Mouse (Mus musculus): ENCODE data around the gene Intu. TPM values are rescaled to one million over a fixed set of nuclear protein-coding genes. Genes with fewer than 3 reads are reported as not detected.

Gene Intu
- polyA plus RNA-seq, 2 experiments = 2.8 to 6.4 TPM

DNA sequence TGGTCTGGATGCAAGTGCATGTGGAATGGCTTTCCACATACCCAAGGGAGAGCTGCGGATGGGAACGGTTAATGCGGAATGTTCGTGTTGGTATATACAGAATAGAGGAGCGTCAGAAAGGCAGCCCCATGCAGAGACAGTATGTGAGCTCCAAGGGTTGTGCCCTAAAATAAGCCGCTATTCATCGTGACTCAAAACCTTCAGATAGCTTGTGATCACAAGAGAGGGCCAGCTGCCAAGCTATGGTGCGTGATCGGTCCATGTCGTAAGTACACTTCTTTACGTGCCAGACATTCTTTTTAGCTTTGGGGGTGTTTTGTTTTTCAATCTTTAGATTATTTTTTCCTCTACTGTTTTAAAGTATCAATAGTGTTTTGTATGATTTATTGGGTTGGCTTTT lies 124.5 kb downstream of the Intu start:
- WGBS = 86% methylated on average over 11 of the region's 11 CpGs
- no peak overlapping the region for H3K4me3 ChIP-seq (replicated peaks; ENCODE audit: low read length)
- ATAC-seq (ENCODE audit: low FRiP score, low read depth) (no peak), DNase-seq (ENCODE audit: low spot score) (no peak)
- H3K27ac ChIP-seq (replicated peaks; ENCODE audit: low read depth, low read length) = no peak overlapping the region
- H3K36me3 ChIP-seq (ENCODE audit: control insufficient read depth, insufficient read depth, low read length) = peaks cover 23% of the 10 kb centered on the region
- no peak overlapping the region for H3K4me2 ChIP-seq (replicated peaks; ENCODE audit: low read depth, low read length, severe bottlenecking)
- no peak for TF ChIP-seq POLR2A (IDR thresholded peaks at IDR 0.05; ENCODE audit: borderline replicate concordance, extremely low read depth, insufficient read depth, insufficient read length)
- H3K4me1 ChIP-seq (ENCODE audit: control insufficient read depth, insufficient read depth, low read length) = no peaks in the 10 kb centered on the region
- H3K9ac ChIP-seq (ENCODE audit: low read depth, low read length, severe bottlenecking) = no peak overlapping the region
- no peaks in the 10 kb centered on the region for H3K9me3 ChIP-seq (ENCODE audit: control insufficient read depth, low read length)
- no peaks in the 10 kb centered on the region for H3K27me3 ChIP-seq (ENCODE audit: control insufficient read depth, insufficient read depth, low read length)

DNA sequence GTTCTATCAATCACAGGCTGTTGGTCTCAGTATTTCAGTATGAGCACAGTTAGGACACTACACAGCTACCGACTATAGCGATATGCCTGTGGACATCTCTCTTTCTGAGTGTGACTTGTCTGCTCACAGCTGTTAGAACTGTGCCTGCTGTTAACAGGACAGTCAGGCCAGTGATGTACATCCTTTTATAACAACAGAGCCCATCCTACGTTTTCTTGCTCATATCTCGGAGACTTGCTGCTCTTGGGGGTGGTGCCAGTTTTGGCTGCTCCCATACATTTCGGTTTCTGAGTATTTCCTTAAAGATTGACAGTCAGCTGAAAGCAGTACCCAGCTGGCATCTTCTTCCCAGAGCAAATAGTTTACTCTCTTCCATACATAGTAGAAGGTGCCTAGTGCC lies 125.3 kb downstream of the Intu start:
- Histone ChIP-seq H3K4me3 (replicated peaks; ENCODE audit: low read length) (no peak overlapping the region), H3K27ac (replicated peaks; ENCODE audit: low read depth, low read length) (no peak overlapping the region), H3K9ac (ENCODE audit: low read depth, low read length, severe bottlenecking) (no peak overlapping the region), H3K9me3 (ENCODE audit: control insufficient read depth, low read length) (no peaks in the 10 kb centered on the region), H3K4me2 (replicated peaks; ENCODE audit: low read depth, low read length, severe bottlenecking) (no peak overlapping the region), H3K4me1 (ENCODE audit: control insufficient read depth, insufficient read depth, low read length) (no peaks in the 10 kb centered on the region), H3K27me3 (ENCODE audit: control insufficient read depth, insufficient read depth, low read length) (no peaks in the 10 kb centered on the region), H3K36me3 (ENCODE audit: control insufficient read depth, insufficient read depth, low read length) (peaks cover 23% of the 10 kb centered on the region)
- ATAC-seq (ENCODE audit: low FRiP score, low read depth) = no peak
- WGBS = 96% methylated on average over 5 of the region's 5 CpGs
- TF ChIP-seq POLR2A (IDR thresholded peaks at IDR 0.05; ENCODE audit: borderline replicate concordance, extremely low read depth, insufficient read depth, insufficient read length) = no peak
- no peak for DNase-seq (ENCODE audit: low spot score)

DNA sequence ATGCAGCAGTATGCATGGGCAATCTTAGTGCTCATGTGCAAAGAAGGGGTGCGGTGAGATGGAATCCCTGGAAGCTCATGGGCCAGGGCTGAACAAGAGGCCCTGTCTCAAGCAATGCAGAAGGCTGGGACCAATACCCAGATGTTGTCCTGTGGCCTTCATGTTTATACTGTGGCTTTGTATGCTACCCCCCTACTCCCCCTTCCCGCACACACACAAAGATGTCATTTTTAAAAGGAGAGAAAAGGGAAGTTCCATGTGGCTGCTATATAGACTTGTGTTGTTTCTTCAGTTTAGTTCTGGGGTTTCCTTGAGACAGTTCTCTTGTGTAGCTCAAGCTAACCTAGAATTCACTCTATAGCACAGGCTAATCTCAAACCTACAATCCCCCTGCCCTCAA lies 129.1 kb downstream of the Intu start:
- H3K4me3 ChIP-seq (replicated peaks; ENCODE audit: low read length) = no peak overlapping the region
- H3K9ac ChIP-seq (ENCODE audit: low read depth, low read length, severe bottlenecking) = no peak overlapping the region
- H3K4me1 ChIP-seq (ENCODE audit: control insufficient read depth, insufficient read depth, low read length) = no peaks in the 10 kb centered on the region
- no peak overlapping the region for H3K4me2 ChIP-seq (replicated peaks; ENCODE audit: low read depth, low read length, severe bottlenecking)
- DNase-seq (ENCODE audit: low spot score) = no peak
- H3K27ac ChIP-seq (replicated peaks; ENCODE audit: low read depth, low read length) = no peak overlapping the region
- TF ChIP-seq POLR2A (IDR thresholded peaks at IDR 0.05; ENCODE audit: borderline replicate concordance, extremely low read depth, insufficient read depth, insufficient read length) = no peak
- ATAC-seq (ENCODE audit: low FRiP score, low read depth) = no peak
- no peaks in the 10 kb centered on the region for H3K9me3 ChIP-seq (ENCODE audit: control insufficient read depth, low read length)
- H3K36me3 ChIP-seq (ENCODE audit: control insufficient read depth, insufficient read depth, low read length) = peaks cover 18% of the 10 kb centered on the region
- no peaks in the 10 kb centered on the region for H3K27me3 ChIP-seq (ENCODE audit: control insufficient read depth, insufficient read depth, low read length)
- 87% methylated on average over 2 of the region's 2 CpGs for WGBS

DNA sequence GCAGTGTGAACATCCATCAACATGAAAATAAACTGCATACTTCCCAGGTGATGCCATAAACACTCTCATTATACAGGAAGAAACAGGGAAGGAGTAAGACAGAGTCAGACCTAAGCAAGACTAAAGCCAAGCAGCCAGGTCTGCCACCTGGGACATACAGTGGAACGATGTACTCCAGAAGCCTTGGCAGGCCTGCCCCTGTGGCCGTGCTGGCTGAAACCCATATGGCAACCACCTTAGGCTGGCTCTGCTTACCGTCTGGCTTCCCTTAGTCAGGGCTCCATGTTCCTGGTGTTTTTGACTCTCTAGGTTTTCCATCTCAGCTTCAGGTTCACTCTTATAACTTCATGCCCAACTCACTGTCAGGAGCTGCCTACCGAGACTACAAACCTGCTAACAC lies 135.0 kb downstream of the Intu start:
- ATAC-seq (ENCODE audit: low FRiP score, low read depth) (no peak), DNase-seq (ENCODE audit: low spot score) (no peak)
- Histone ChIP-seq H3K4me2 (replicated peaks; ENCODE audit: low read depth, low read length, severe bottlenecking) (no peak overlapping the region), H3K27ac (replicated peaks; ENCODE audit: low read depth, low read length) (no peak overlapping the region), H3K4me3 (replicated peaks; ENCODE audit: low read length) (no peak overlapping the region), H3K36me3 (ENCODE audit: control insufficient read depth, insufficient read depth, low read length) (peaks cover 9% of the 10 kb centered on the region; the same call in 1 of the 2 replicates), H3K9me3 (ENCODE audit: control insufficient read depth, low read length) (no peaks in the 10 kb centered on the region), H3K27me3 (ENCODE audit: control insufficient read depth, insufficient read depth, low read length) (no peaks in the 10 kb centered on the region), H3K9ac (ENCODE audit: low read depth, low read length, severe bottlenecking) (no peak overlapping the region), H3K4me1 (ENCODE audit: control insufficient read depth, insufficient read depth, low read length) (no peaks in the 10 kb centered on the region; the same call in 1 of the 2 replicates)
- WGBS = 51% methylated on average over 4 of the region's 4 CpGs
- TF ChIP-seq POLR2A (IDR thresholded peaks at IDR 0.05; ENCODE audit: borderline replicate concordance, extremely low read depth, insufficient read depth, insufficient read length) = no peak

DNA sequence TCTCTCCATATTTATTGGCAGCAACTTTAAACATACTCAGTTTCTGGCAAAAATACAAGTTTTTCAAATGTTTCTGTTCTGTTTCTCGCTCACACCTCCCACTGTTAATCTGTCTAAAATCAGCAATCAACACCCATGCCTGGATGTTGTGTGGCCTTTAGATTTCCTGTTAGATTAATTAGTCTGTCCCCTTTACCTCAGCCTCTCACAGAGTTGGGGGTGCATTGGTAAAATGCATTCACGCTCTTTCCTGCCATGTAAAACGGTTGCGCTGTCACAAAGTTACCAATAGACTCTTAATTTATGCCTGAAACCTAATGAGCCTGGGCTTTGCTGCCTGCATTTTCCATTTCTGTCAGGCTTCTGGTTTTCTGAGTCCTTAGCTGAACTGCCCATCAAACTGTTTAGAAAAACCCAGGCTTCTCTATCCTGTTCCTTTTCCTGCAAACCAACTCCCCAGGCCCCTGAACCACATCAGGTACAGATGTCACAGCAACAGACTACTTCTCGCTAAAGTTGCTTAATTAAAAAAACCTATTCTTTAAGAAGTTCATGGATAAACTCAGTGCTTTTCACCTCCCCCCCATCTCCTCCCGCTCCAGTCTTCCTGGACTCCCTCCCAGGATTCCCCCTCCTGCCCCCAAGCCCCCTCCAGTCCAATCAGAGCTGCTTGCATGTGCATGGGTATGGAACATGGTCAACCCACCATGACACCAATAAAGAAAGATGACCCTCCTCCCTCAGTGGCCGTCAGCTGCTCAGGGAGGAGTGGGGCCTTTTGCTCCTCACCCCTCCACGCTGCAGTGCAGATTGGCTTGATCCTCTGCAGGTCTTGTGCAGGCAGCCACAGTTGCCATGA lies 136.0 kb downstream of the Intu start:
- H3K4me3 ChIP-seq (replicated peaks; ENCODE audit: low read length) = no peak overlapping the region
- no peak overlapping the region for H3K9ac ChIP-seq (ENCODE audit: low read depth, low read length, severe bottlenecking)
- WGBS = 54% methylated on average over 8 of the region's 8 CpGs
- H3K4me1 ChIP-seq (ENCODE audit: control insufficient read depth, insufficient read depth, low read length) = no peaks in the 10 kb centered on the region; the same call in 1 of the 2 replicates
- H3K27ac ChIP-seq (replicated peaks; ENCODE audit: low read depth, low read length) = no peak overlapping the region
- H3K27me3 ChIP-seq (ENCODE audit: control insufficient read depth, insufficient read depth, low read length) = no peaks in the 10 kb centered on the region
- no peak overlapping the region for H3K4me2 ChIP-seq (replicated peaks; ENCODE audit: low read depth, low read length, severe bottlenecking)
- no peak for ATAC-seq (ENCODE audit: low FRiP score, low read depth)
- peaks cover 9% of the 10 kb centered on the region; the same call in 1 of the 2 replicates for H3K36me3 ChIP-seq (ENCODE audit: control insufficient read depth, insufficient read depth, low read length)
- no peaks in the 10 kb centered on the region for H3K9me3 ChIP-seq (ENCODE audit: control insufficient read depth, low read length)
- no peak for TF ChIP-seq POLR2A (IDR thresholded peaks at IDR 0.05; ENCODE audit: borderline replicate concordance, extremely low read depth, insufficient read depth, insufficient read length)
- no peak for DNase-seq (ENCODE audit: low spot score)
